Mouse (Mus musculus) Patski (cell line): ENCODE data around the gene Chpf. TPM values are rescaled to one million over a fixed set of nuclear protein-coding genes. Genes with fewer than 3 reads are reported as not detected.

Experiments
- ATAC-seq: fragments of 100-300 bp; one replicate; pipeline ENCODE4 v1.8.0; 2021
- CTCF ChIA-PET: fragments of 350-600 bp; sonication (Branson Sonifier 250); formaldehyde crosslinking; loops from one replicate; lab custom pipeline; 2022; ENCODE audit warnings: inconsistent platforms; lab: Charles Lee
- POLR2A ChIA-PET: fragments of 350-600 bp; sonication (Branson Sonifier 250); formaldehyde crosslinking; loops from one replicate; lab custom pipeline; 2022; ENCODE audit warnings: antibody characterized with exemption, inconsistent platforms; lab: Charles Lee
- DNase-seq: peaks from one replicate; pipeline ENCODE4 v3.0.0-alpha.2; 2011; ENCODE audit warnings: low read depth, low spot score
- H3K27me3 ChIP-seq: fragments of 371-371 bp; one replicate; pipeline ENCODE4 v1.5.1; 2021
- CTCF ChIP-seq: fragments of 100-300 bp; IDR thresholded peaks from one replicate; pipeline ENCODE4 v1.5.1; 2021
- in situ Hi-C: fragments of 300-500 bp; cut with MboI; formaldehyde crosslinking; loops from 3 replicates; pipeline ENCODE4 v1.11.1; 2018; ENCODE audit warnings: low pct_unique_long_range_greater_than_20kb, mixed read lengths
- polyA plus RNA-seq: library from polyadenylated mRNA; unstranded; gene quantifications from one replicate; pipeline ENCODE4 v1.2.3, GENCODE M21; 2021

The Chpf gene
- polyA plus RNA-seq, 1 experiment from 2014 or later: 65.0 TPM

DNA sequence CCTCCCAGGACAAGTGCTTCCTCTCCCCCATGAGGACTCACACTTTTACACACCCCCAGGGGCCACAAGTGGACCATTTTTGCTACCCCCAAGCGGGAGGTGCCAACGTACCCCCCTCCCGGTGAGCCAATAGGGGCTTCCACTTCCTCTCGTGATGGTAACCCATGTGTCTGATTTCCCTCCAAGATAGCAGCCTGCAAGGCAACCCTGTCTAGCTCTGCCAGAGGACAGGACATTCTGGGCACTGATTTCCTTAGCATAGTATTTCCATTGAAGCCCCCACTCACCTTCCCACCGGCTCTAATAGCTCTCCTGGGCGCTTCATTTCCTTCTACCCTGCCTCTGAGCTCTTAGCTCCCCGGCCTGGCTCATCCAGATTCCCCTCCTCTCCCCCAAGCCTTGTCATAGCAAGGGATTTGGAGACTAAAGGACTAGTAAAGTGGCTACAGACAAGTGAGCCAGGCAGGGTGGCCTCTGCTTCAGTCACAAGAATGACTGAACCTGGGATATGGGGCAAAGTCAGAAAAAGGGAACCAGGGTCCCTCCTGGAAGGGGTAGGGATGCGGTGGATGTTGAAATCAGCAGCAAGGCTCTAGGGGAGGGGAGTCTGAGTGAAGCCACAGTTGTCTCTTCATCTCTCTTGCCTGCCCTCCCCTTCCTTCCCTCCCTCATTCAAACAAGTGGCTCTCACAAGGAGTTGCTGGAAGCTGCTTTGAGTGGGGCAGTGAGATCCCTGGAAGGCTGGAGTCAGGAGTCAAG is 29.6 kb downstream of the Chpf start:
- no peak for DNase-seq
- H3K27me3 ChIP-seq: peaks cover 38% of the 10 kb centered on the region
- ChIA-PET CTCF (interaction anchor here (2.1 to 3.9 kb wide), 2 partner anchors 8 to 18 kb away, joined by 5 to 31 read pairs; no protein-coding TSS in a partner anchor), POLR2A (no interaction called here)
- TF ChIP-seq CTCF: no peak
- in situ Hi-C loops: no loop called here
- no peak for ATAC-seq

DNA sequence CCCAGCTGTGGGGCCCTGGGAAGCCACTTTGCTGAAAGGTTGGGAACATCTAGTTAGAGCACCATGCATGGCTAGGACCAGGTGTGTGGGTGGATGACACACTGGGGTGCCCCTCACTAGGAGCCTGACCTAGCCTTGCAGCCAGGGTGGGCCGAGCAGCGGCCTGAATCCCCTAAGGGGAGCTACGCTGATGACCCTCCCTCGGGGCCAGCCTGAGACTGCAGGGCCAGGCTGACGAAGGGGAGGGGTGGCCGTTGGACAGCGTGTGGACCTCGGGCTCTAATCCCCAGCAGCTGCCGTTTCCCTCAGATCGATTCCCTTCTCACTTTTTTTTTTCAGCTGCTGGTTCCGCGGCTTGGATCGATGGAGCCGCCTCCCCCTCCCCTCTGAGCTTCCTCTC is 30.2 kb downstream of the Chpf start:
- DNase-seq: no peak
- in situ Hi-C loops: no loop called here
- ChIA-PET POLR2A (no interaction called here), CTCF (interaction anchor here (2.1 to 3.9 kb wide), 2 partner anchors 9 to 18 kb away, joined by 5 to 31 read pairs; no protein-coding TSS in a partner anchor)
- TF ChIP-seq CTCF: no peak
- peaks cover 38% of the 10 kb centered on the region for H3K27me3 ChIP-seq
- no peak for ATAC-seq

DNA sequence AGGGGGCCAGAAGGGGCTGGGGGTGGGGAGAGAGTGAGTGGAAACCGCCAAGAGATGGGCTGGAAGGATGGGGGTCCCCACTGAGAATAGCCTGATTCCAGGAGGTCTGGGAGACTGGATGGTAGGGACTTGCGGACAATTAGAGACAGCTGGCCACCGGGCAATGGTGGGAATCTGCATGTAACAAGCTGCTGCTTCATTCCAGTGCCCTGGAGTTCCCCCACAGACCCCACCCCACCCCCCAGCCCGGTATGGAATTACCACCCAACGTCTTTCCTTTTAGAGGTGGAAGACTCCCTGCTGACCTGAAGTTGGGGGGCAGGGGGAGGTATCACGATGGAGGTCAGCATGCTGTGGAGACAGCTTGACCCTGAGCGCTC is 31.1 kb downstream of the Chpf start:
- ATAC-seq (no peak), DNase-seq (no peak)
- CTCF ChIA-PET: interaction anchor here (0.8 to 3.9 kb wide), 4 partner anchors 10 to 105 kb away, joined by 3 to 31 read pairs (median 4); no protein-coding TSS in a partner anchor
- TF ChIP-seq CTCF: no peak
- in situ Hi-C loops: no loop called here
- H3K27me3 ChIP-seq: peaks cover 38% of the 10 kb centered on the region
- POLR2A ChIA-PET: interaction anchor here (2.3 kb wide), 1 partner anchor 10 kb away, joined by 7 read pairs; no protein-coding TSS in a partner anchor

DNA sequence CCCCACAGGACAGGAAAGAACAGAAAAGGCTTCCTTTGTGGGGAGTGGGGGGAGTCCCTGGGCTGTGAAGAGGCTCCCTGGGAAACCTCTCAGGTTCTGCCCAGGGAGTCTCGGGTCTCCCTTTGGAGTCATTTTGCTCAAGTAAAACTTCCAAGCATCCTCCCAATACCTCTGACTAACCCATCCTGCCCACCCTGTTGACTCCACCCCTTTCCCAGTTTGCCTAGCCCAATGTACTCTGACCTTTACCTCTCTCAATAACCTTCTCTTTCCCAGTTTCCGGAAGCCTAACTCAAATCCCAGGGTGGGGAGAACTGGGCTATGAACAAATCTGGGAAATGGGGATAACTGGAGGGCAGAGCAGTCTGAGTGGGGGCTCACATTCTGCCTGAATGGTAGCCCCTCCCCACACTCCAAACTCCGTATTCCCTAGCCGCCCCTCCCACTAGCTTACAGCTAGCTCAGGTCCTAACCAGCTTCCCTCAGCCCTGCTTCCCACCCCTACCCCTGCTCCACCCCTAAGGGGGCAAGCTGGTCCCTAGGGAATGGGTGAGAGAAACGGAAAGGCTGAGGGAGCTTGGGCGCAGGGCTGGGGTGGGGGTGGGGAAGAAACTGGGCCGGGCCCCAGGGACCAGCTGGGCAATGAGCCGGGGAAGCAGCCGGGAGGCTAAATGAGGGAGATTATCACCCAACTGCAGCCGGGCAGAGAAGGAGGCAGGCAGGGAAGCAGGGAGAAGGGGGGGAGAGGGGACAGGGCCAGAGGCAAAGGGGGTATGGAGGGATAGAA is 31.6 kb downstream of the Chpf start:
- ChIA-PET POLR2A (interaction anchor here (2.3 kb wide), 1 partner anchor 11 kb away, joined by 7 read pairs; no protein-coding TSS in a partner anchor), CTCF (interaction anchor here (0.8 to 3.9 kb wide), 4 partner anchors 10 to 104 kb away, joined by 3 to 31 read pairs (median 4); no protein-coding TSS in a partner anchor)
- in situ Hi-C loops: no loop called here
- peak; percentile 29 for ATAC-seq
- DNase-seq: no peak
- TF ChIP-seq CTCF: no peak
- peaks cover 33% of the 10 kb centered on the region for H3K27me3 ChIP-seq

DNA sequence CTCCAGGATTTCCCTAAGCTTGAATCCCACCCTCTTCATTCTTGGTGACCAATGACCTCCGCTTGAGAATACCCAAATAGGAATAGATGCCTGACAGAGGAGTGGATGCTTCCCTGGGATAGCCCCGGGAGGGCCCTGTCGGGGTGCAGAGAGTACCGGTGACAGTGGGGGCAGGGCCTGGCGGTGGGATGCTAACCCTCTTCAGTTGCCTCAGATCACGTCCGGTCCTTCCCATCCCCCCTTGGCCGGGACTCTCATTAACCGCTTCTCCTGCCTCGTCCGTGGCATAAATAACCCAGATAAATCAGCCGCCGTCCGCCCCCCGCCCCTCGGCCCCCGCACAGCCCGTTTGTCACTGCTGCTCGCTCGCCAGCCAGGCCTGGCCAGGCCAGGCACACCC is 32.5 kb downstream of the Chpf start:
- peaks cover 29% of the 10 kb centered on the region for H3K27me3 ChIP-seq
- ChIA-PET CTCF (interaction anchor here (0.7 to 3.9 kb wide), 5 partner anchors 10 to 90 kb away, joined by 3 to 31 read pairs (median 3); no protein-coding TSS in a partner anchor), POLR2A (interaction anchor here (1.3 to 2.3 kb wide), 2 partner anchors 10 to 12 kb away, joined by 4 to 7 read pairs; no protein-coding TSS in a partner anchor)
- ATAC-seq (no peak), DNase-seq (no peak)
- TF ChIP-seq CTCF: no peak
- in situ Hi-C loops: no loop called here

DNA sequence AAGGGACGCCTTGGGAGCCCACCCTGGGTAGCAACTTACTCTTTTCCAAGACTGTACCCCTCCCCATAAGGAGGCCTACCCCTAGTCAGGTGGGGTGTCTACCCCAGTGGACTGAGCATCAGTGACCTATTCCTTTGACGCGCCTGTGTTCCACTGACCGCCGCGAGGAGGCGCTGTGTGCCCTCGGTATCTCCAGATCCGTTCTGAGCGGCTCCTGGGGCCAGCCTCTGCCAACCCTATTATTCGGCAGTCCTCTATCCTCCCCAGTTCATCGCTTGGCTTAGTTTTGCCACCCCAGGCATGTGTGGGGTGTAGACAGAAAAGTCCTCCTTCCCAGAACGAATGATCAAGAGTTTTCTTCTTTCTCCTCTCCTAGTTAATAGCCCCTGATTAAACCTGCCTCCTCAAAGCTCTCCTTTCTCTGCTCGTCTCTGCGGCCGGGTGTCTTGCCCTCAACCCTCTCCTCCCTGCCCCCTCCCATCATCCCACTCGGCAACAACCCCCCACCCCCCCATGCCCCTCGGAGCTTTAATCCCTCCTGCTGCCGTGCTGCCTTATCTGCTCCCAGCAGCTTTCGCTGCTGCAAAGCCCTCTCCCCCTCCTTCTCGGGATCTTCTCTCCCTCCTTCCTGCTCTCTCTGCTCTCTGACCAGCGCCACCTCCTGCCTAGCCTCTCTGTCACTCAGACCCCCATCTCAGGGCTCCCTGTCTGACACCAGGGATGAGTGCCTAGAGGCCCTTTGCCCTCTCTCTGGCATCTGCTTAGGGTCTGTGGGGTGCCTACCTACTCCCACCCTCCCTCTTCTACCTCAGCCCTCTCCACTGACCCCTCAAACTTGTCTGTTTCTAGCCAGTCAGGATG is 33.1 kb downstream of the Chpf start:
- H3K27me3 ChIP-seq: peaks cover 24% of the 10 kb centered on the region
- no peak for TF ChIP-seq CTCF
- CTCF ChIA-PET: interaction anchor here (0.7 to 3.9 kb wide), 6 partner anchors 10 to 89 kb away, joined by 3 to 31 read pairs (median 3); no protein-coding TSS in a partner anchor
- DNase-seq: no peak
- peak; percentile 61 for ATAC-seq
- POLR2A ChIA-PET: interaction anchor here (1.3 to 2.3 kb wide), 2 partner anchors 10 to 12 kb away, joined by 4 to 7 read pairs; no protein-coding TSS in a partner anchor
- in situ Hi-C loops: no loop called here

DNA sequence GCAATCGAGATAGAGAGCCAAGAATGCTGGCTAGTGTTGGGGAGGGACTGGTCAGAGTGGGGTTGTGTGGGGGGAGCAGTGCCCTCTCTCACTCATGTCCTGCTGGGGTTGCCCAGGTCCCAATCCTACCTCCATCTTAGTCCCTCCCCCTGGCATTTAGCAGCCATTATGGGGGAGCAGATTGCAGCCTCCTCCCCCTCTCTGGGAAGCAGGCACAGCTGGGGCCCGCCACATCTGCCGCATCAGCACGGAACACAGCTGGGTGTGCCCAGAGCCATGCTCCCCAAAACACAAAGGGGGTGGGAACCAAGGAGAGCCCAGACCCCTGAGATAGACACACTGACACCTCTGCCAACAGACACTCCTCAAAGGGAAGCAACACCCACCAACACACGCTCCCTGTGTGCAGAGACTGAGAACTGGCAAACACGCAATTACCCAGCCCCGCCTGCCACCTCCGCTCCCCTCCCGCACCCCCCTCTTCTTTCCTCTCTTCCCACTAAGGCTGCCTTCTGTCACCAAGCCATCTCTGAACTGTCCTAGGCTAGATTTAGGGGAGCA is 33.9 kb downstream of the Chpf start:
- ATAC-seq (no peak), DNase-seq (no peak)
- no peak for TF ChIP-seq CTCF
- in situ Hi-C loops: no loop called here
- CTCF ChIA-PET: interaction anchor here (0.7 to 4.0 kb wide), 3 partner anchors 22 to 101 kb away, joined by 3 to 27 read pairs (median 8); no protein-coding TSS in a partner anchor
- peaks cover 17% of the 10 kb centered on the region for H3K27me3 ChIP-seq
- POLR2A ChIA-PET: interaction anchor here (0.8 kb wide), 1 partner anchor 23 kb away, joined by 3 read pairs; no protein-coding TSS in a partner anchor

DNA sequence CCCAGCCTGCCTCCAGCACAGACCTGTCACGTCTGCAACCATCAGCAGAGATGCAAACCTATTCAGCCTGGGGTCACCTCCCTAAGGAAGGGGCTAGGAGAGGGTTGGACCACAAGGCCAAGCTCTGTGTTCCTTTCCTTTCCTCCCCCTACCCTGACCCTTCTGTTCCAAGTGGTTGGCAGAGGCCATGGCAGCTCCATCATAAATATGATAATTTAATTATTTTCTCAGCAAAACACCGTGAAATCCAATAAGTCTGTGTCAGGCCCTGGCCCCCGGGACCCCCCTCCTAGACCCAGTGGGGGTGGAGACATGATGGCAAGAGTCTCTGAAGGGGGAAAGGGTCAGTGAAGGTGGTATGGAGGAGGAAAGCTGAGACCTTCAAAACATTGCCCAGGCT is 34.9 kb downstream of the Chpf start:
- peaks cover 6% of the 10 kb centered on the region for H3K27me3 ChIP-seq
- no peak for DNase-seq
- CTCF ChIA-PET: interaction anchor here (1.7 to 4.0 kb wide), 3 partner anchors 23 to 100 kb away, joined by 6 to 27 read pairs (median 8); no protein-coding TSS in a partner anchor
- no peak for TF ChIP-seq CTCF
- POLR2A ChIA-PET: interaction anchor here (1.5 kb wide), 1 partner anchor 14 kb away, joined by 4 read pairs; no protein-coding TSS in a partner anchor
- in situ Hi-C loops: no loop called here
- ATAC-seq: no peak
